Mouse (Mus musculus) liver, embryonic 13.5 days (tissue): ENCODE measurements around the gene Fam163a. TPM values are rescaled to one million over a fixed set of nuclear protein-coding genes. Genes with fewer than 3 reads are reported as not detected.
"Not testable (repeated sequence)": the region's sequence is repeated elsewhere in the genome, so short reads cannot be mapped to it uniquely, and the experiment has no call there.

Source experiments
- ATAC-seq: fragments of 200-750 bp; cut with Nextera tagmentation; 2 replicates; pipeline ENCODE4 v1.8.0; 2017; ENCODE audit warnings: low read depth, mild to moderate bottlenecking, moderate number of reproducible peaks, moderate library complexity
- DNase-seq: peaks from one replicate; pipeline ENCODE4 v3.0.0; 2022
- H3K27ac ChIP-seq: fragments of 300-500 bp; sonication (generic); 2 replicates; pipeline ENCODE4 v1.5.1; 2015; ENCODE audit warnings: moderate library complexity, mild to moderate bottlenecking, inconsistent platforms
- H3K27me3 ChIP-seq: fragments of 300-500 bp; sonication (generic); 2 replicates; pipeline ENCODE4 v1.6.1; 2015; ENCODE audit warnings: mild to moderate bottlenecking, inconsistent platforms
- H3K36me3 ChIP-seq: fragments of 300-500 bp; sonication (generic); 2 replicates; pipeline ENCODE4 v1.6.1; 2015; ENCODE audit warnings: mild to moderate bottlenecking, inconsistent platforms
- H3K4me1 ChIP-seq: fragments of 300-500 bp; sonication (generic); replicated peaks from 2 replicates; pipeline ENCODE4 v1.6.1; 2015; ENCODE audit warnings: inconsistent platforms
- H3K4me2 ChIP-seq: fragments of 300-500 bp; sonication (generic); 2 replicates; pipeline ENCODE4 v1.6.1; 2015; ENCODE audit warnings: inconsistent platforms, mild to moderate bottlenecking, moderate library complexity
- H3K4me3 ChIP-seq: fragments of 300-500 bp; sonication (generic); replicated peaks from 2 replicates; pipeline ENCODE4 v1.5.1; 2015; ENCODE audit warnings: mild to moderate bottlenecking, inconsistent platforms
- H3K9ac ChIP-seq: fragments of 300-500 bp; sonication (generic); 2 replicates; pipeline ENCODE4 v1.6.1; 2015; ENCODE audit warnings: mild to moderate bottlenecking, inconsistent platforms
- H3K9me3 ChIP-seq: fragments of 300-500 bp; sonication (generic); replicated peaks from 2 replicates; pipeline ENCODE4 v1.6.1; 2016; ENCODE audit warnings: inconsistent platforms
- WGBS: fragments of 180-500 bp; shearing (Covaris S2); methylation state at CpG from one replicate; pipeline ENCODE4 v1.1.7; 2015; ENCODE audit not compliant: insufficient replicate concordance; 5-methylcytosine and 5-hydroxymethylcytosine counted together
- polyA plus RNA-seq: library from polyadenylated mRNA; unstranded; fragments of >200 nt; fragmentation: Nextera tagmentation; extraction: Ambion mirVana; gene quantifications from 2 replicates; pipeline ENCODE4 v1.2.1, GENCODE M21; 2015

The Fam163a gene
- polyA plus RNA-seq, 1 experiment from 2014 or later = 0.06 TPM

DNA sequence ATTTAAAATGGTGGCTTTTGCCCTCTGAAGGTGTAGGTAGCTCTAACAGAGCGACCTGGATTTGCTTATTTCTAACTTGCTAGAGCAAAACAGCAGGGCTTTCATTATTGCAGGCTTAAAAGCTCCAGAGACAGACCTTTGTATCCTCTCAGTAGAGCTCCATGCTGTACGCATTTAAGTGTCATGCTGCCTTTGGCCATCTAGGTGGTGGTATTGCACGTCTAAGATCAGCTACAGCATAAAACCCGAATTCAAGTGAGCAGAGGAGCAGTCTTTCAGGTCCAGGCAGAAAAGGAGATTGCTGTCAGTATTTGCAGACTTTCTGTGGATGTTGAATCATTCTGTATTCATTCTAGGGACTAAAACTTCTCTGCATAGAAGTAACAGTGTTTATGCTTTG, 161.8 kb downstream of the Fam163a start:
- ATAC-seq = no peak
- Histone ChIP-seq H3K4me3 (peak overlapping the region; percentile 15; the same call in 1 of the 2 replicates), H3K9ac (no peak overlapping the region), H3K4me1 (peaks cover 73% of the 10 kb centered on the region), H3K36me3 (peaks cover 54% of the 10 kb centered on the region), H3K27ac (peak overlapping the region; percentile 47; the same call in 1 of the 2 replicates), H3K4me2 (peak overlapping the region; percentile 42), H3K9me3 (no peaks in the 10 kb centered on the region), H3K27me3 (no peaks in the 10 kb centered on the region)
- DNase-seq = peak; percentile 49
- WGBS = 28% methylated on average over 4 of the region's 4 CpGs

DNA sequence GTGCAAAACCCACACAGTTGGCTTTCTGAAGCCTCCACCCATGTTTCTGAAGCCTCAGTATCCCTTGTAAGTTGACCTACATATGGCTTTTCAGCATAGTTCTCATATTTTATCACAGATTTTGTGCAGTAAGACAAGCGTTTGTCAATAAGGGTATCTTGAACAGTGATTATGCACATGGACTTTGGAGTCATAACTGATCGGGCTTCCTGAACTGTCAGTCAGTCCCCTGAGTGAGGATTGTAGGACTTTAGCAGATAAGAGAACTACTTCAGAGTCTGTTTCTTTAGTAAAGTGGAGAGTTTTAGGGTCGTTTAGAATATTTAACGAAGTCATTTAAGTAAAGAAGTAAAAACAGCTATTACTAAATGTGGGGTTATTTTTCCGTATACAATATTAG, 162.3 kb downstream of the Fam163a start:
- no peaks in the 10 kb centered on the region for H3K9me3 ChIP-seq
- H3K4me2 ChIP-seq = peak overlapping the region; percentile 87
- ATAC-seq = no peak
- no peaks in the 10 kb centered on the region for H3K27me3 ChIP-seq
- H3K4me3 ChIP-seq = peak overlapping the region; percentile 79
- H3K4me1 ChIP-seq = peaks cover 76% of the 10 kb centered on the region
- DNase-seq = no peak
- H3K36me3 ChIP-seq = peaks cover 49% of the 10 kb centered on the region
- H3K9ac ChIP-seq = peak overlapping the region; percentile 83
- H3K27ac ChIP-seq = peak overlapping the region; percentile 83
- 44% methylated on average over 5 of the region's 5 CpGs for WGBS

DNA sequence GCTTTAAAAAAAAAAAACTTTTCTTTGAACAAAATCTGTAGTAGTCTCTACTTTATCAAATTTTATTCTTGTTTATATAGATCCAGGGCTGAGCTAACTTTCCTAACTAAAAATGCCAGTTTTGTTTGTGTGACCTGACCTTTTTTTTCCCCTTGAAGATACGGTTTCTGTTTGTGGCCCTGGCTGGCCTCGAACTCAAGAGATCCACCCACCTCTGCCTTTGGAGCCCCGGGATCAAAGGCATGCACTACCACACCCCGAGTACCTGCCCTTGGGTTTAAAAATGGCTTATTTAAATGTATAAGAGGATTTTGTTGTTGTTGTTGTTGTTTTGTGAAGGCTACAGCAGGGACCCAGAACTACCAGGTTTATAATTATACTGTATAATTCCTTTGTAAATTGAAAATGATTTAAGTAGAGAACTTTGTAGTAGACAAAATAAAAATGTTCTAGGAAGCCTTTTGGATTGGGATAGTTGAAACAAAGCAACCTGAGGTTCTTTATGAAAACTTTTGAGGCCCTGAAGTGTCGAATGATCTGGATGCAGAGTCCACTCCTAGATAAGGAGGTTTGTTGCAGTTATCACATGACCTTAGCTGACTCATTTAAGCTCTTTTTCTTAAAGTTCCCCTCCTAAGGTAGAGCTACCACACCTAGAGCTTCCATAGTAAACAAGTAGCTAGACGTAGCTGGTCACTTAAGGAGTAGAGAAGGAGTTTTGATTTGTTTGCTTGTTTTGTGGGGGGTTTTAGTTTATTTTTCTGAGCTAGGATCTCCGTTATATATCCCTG, 163.2 kb downstream of the Fam163a start:
- peak overlapping the region; percentile 83 for H3K9ac ChIP-seq

DNA sequence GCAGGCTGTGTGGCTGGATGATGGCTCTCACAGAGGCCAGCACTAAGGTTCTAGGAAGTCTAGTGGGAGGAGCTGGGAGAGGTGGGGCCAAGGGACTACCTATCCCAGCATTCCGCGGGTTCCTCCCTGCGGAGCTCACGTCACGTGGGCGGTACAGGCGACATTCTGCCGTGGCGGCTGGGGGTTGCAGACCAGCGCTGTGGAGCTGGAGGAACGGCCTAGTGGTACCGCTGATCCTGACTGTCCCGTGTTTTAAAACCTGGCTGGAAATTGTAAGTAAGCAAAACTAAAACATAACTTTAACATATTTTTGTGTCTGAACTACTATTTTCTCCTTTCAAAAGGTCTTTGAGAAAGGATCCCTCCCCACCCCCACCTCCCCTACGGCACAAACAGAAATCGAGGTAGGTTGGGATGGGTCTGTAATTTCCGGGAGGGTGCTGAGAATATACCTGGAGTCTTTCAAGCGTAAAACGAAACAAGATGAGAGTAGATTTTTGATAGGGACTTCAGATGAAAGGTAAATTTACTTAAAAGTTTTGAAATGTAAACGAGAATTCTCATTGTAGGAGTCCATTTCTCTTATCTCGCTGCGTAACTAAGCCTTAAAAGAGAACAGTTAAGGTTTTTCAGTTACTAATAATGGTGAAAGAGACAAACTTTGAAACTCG, 164.0 kb downstream of the Fam163a start:
- ATAC-seq (peak; percentile 81), DNase-seq (peak; percentile 93)
- WGBS = under 1% methylated on average over 22 of the region's 22 CpGs
- Histone ChIP-seq H3K9me3 (no peaks in the 10 kb centered on the region), H3K27me3 (no peaks in the 10 kb centered on the region), H3K4me2 (peak overlapping the region; percentile 87), H3K27ac (peak overlapping the region; percentile 84), H3K9ac (peak overlapping the region; percentile 83), H3K4me1 (peaks cover 68% of the 10 kb centered on the region), H3K4me3 (peak overlapping the region; percentile 79), H3K36me3 (peaks cover 36% of the 10 kb centered on the region)

More for the DNA sequence above, 163.2 kb downstream of the Fam163a start:
- peaks cover 43% of the 10 kb centered on the region for H3K36me3 ChIP-seq
- no peaks in the 10 kb centered on the region for H3K9me3 ChIP-seq
- peak; percentile 17 for DNase-seq
- peak overlapping the region; percentile 83 for H3K27ac ChIP-seq
- 19% methylated on average over 7 of the region's 7 CpGs for WGBS
- ATAC-seq = peak; percentile 35; the same call in 1 of the 2 replicates
- peak overlapping the region; percentile 87 for H3K4me2 ChIP-seq
- H3K4me3 ChIP-seq = peak overlapping the region; percentile 79
- H3K27me3 ChIP-seq = no peaks in the 10 kb centered on the region
- peaks cover 74% of the 10 kb centered on the region for H3K4me1 ChIP-seq

DNA sequence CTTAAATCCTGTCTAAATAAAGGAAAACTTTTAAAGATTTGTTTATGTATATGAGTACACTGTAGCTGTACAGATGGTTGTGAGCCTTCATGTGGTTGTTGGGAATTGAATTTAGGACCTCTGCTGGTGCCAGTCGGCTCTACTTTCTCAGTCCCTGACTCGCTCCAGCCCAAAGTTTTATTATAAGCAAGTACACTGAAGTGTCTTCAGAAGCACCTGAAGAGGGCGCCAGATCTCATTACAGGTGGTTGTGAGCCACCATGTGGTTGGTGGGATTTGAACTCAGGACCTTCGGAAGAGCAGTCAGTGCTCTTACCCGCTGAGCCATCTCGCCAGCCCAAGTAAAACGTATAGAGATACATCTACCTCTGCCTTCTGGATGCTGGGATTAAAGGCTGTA, 164.8 kb downstream of the Fam163a start:
- peak; percentile 33 for DNase-seq
- Histone ChIP-seq H3K36me3 (peaks cover 27% of the 10 kb centered on the region), H3K4me3 (peak overlapping the region; percentile 79; the same call in 1 of the 2 replicates), H3K9ac (peak overlapping the region; percentile 57; the same call in 1 of the 2 replicates), H3K4me1 (peaks cover 61% of the 10 kb centered on the region), H3K4me2 (peak overlapping the region; percentile 87), H3K27ac (peak overlapping the region; percentile 84)
- WGBS = 63% methylated on average over 7 of the region's 7 CpGs
- not testable (repeated sequence) for H3K27me3 ChIP-seq, H3K9me3 ChIP-seq, ATAC-seq

DNA sequence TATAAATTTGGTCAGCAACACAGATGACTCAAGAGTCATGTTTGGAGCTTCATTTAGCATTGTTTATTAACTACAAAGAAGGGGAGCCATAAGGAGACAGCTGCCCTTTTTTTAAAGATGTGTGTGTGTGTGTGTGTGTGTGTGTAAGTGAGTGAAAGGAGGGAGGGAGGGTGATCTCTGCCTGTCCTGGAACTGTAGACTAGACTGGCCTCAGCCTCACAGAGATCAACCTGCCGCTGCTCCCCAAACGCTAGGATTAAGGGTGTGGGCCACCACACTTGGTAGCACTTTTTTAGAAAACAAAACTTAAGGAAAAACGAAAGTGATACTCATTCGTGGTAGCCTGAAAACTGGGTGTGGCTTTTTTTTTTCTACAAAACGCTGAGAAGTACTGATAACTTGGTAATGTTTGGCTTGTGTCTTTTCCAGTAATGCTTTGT, 167.7 kb downstream of the Fam163a start:
- ATAC-seq = no peak
- H3K4me3 ChIP-seq = peak overlapping the region; percentile 87
- H3K36me3 ChIP-seq = peaks cover 21% of the 10 kb centered on the region
- no peaks in the 10 kb centered on the region for H3K27me3 ChIP-seq
- peak; percentile 60 for DNase-seq
- peak overlapping the region; percentile 81 for H3K9ac ChIP-seq
- peak overlapping the region; percentile 100 for H3K27ac ChIP-seq
- H3K4me1 ChIP-seq = peaks cover 50% of the 10 kb centered on the region
- H3K4me2 ChIP-seq = peak overlapping the region; percentile 78
- no peaks in the 10 kb centered on the region for H3K9me3 ChIP-seq
- WGBS = 3% methylated on average over 5 of the region's 5 CpGs

DNA sequence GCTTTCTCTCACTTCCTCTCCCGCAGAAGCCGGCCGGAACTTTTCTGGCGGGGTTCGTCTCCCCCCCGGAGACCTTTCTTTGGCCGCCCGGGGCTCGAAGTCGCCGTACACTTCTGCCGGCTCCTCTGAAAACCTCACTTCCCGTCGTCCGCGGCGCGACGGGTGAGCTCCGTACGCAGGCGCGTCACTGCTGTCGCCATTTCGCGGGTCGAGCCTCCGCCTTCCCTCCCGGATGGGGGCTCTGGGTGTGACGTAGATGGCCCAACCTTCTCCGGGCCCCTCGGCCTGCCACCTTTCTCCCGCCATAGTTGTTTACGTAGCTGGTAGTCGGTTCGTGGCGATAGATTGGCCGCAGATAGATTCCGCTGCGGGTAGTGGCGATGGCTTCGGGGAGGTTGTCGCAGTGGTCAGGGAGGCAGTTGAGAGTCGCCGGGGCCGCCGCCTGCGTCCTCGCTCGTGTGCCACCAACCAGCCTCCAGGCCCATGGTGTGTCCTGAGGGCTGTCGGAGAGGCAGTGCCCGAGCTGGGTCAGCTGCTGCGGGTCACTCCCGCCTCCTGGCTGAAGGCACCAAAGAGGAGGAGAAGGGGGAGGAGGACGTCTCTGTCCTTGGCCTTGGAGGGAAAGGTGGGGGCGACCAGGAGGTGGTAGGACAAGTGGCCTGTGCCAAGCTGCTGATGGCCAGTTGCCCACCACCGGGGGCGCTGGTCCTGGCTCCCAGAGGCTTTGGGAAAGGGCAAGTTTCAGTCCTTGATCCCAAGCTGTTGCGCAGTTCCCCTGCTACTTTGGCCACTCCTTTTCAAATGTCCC, 168.7 kb downstream of the Fam163a start, which contains the start of gene Tor1aip1:
Gene Tor1aip1 (minus strand): TSS at position 551 of the 808 bp plus-strand sequence.
- H3K27me3 ChIP-seq = no peaks in the 10 kb centered on the region
- peak within 1 kb of the TSS; percentile 87 for H3K4me3 ChIP-seq
- H3K4me2 ChIP-seq = peak within 1 kb of the TSS; percentile 78
- peaks cover 42% of the 10 kb centered on the region for H3K4me1 ChIP-seq
- WGBS = under 1% methylated on average over 59 of the region's 59 CpGs
- ATAC-seq (peak; percentile 85), DNase-seq (peak; percentile 94)
- peak within 1 kb of the TSS; percentile 98 for H3K9ac ChIP-seq
- H3K9me3 ChIP-seq = no peaks in the 10 kb centered on the region
- peaks cover 29% of the 10 kb centered on the region for H3K36me3 ChIP-seq
- peak within 1 kb of the TSS; percentile 100 for H3K27ac ChIP-seq

DNA sequence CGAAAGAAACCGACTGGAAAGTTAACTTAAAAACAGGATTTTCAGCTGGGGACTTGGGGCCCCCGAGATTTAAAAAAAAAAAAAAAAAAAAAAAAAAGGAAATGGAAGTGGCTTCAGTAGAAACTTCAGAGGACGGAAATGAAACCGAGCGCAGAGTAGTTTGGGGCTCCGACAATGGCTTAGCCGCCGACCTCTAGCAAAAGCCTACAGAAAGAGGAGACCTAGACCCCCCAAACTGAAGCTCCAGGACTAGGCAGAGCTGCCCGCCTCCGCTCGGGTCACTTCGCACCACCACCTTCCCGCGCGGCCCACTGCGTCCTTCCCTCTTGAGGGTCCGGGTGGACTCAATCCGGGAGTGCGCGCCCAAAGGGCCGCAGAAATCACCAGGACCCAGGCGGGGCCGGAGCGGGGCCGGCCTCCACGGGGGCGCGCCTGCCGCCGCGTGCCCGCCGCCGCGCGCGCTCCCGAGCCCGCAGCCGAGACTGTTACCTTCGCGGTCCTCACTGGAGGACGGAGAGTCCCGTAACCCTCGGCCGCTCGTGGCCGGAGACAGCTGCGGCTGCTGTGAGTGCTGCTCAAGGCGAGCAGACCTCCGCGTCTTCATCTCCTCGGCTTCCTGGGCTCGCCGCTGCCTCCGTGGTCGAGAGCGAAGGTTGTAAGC, 169.4 kb downstream of the Fam163a start, which contains the start of gene Tor1aip2:
Gene Tor1aip2 (plus strand): TSS at position 135 of the 661 bp plus-strand sequence.
- Histone ChIP-seq H3K4me2 (peak within 1 kb of the TSS; percentile 78), H3K36me3 (peaks cover 36% of the 10 kb centered on the region), H3K27ac (peak within 1 kb of the TSS; percentile 100), H3K9ac (peak within 1 kb of the TSS; percentile 98), H3K9me3 (no peaks in the 10 kb centered on the region), H3K4me1 (peaks cover 40% of the 10 kb centered on the region), H3K4me3 (peak within 1 kb of the TSS; percentile 87), H3K27me3 (no peaks in the 10 kb centered on the region)
- ATAC-seq = peak; percentile 78
- peak; percentile 84 for DNase-seq
- WGBS = under 1% methylated on average over 59 of the region's 59 CpGs

DNA sequence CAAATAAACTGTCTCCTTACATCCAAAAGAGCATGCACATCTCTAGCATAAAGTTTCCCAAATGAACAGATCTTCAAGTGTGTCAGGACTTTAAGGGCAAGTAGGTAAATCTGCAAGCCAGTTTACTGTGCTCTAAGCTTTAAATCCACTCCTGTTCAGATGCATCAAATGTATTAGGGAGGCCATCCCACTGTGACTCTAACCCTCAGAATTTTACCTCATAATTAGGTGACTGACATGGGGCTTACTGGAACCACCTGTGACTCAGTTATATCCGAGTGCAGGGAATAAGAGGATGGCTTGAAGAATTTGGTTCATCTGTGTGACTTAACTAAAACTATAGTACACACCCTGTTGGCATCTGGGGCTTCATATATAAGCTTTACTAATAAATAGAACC, 170.2 kb downstream of the Fam163a start:
- DNase-seq (no peak), ATAC-seq (no peak)
- Histone ChIP-seq H3K4me3 (peak overlapping the region; percentile 87), H3K27ac (peak overlapping the region; percentile 100), H3K36me3 (peaks cover 42% of the 10 kb centered on the region), H3K4me1 (peaks cover 33% of the 10 kb centered on the region), H3K4me2 (peak overlapping the region; percentile 78), H3K27me3 (no peaks in the 10 kb centered on the region), H3K9me3 (no peaks in the 10 kb centered on the region), H3K9ac (peak overlapping the region; percentile 98)
- 23% methylated on average over 1 of the region's 1 CpGs for WGBS

DNA sequence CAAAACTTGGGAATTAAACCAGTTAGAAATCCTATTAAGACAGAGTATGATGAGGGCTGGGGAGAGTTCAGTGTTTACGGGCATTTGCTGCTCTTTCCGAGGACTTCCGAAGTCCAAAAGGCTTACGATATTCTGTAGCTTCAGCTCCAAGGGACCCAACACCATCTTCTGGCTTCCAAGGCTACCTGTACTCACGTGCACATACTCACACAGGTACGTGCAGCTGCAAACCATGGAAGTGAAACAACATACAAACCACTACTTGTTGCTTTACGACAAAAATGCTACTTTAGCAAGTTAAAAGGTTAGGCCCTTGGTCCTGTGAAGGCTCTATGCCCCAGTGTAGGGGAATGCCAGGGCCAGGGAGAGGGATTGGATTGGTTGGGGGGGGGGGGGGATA, 170.9 kb downstream of the Fam163a start:
- peak overlapping the region; percentile 87 for H3K4me3 ChIP-seq
- H3K36me3 ChIP-seq = peaks cover 49% of the 10 kb centered on the region
- peaks cover 26% of the 10 kb centered on the region for H3K4me1 ChIP-seq
- peak overlapping the region; percentile 78 for H3K4me2 ChIP-seq
- 0 out of 2 replicates have a peak overlapping the region, but pooled peaks have one; percentile 9 for H3K27ac ChIP-seq
- 0 out of 2 replicates have a peak overlapping the region, but pooled peaks have one; percentile 9 for H3K9ac ChIP-seq
- no peaks in the 10 kb centered on the region for H3K27me3 ChIP-seq
- DNase-seq (no peak), ATAC-seq (no peak)
- 90% methylated on average over 7 of the region's 7 CpGs for WGBS
- no peaks in the 10 kb centered on the region for H3K9me3 ChIP-seq
